Mouse (Mus musculus): ENCODE measurements around the gene Prrt2. TPM values are rescaled to one million over a fixed set of nuclear protein-coding genes. Genes with fewer than 3 reads are reported as not detected.

The Prrt2 gene
- 0.53 and 1.9 TPM in 2 replicates for polyA plus RNA-seq (2012)

- no peak for TF ChIP-seq GATA1 (IDR thresholded peaks at IDR 0.05; ENCODE audit: low read length)
Measured at GRCm38 (mm10) chr7:127020901-127021562, at the start of gene Prrt2, which contains the start of gene Gm42742. Gene Prrt2 (minus strand): TSS chr7:127021211. Gene Gm42742 (minus strand): TSS chr7:127021097.

- TF ChIP-seq GATA1 (IDR thresholded peaks at IDR 0.05; ENCODE audit: low read length) = no peak
Measured at GRCm38 (mm10) chr7:127066317-127066716, 45.3 kb upstream of the Prrt2 start.

- no peak for TF ChIP-seq GATA1 (IDR thresholded peaks at IDR 0.05; ENCODE audit: low read length)
Measured at GRCm38 (mm10) chr7:127065538-127065937, 44.5 kb upstream of the Prrt2 start.

- no peak for TF ChIP-seq GATA1 (IDR thresholded peaks at IDR 0.05; ENCODE audit: low read length)
Measured at GRCm38 (mm10) chr7:127055026-127055585, 34.1 kb upstream of the Prrt2 start.

- TF ChIP-seq GATA1 (IDR thresholded peaks at IDR 0.05; ENCODE audit: low read length) = no peak
Measured at GRCm38 (mm10) chr7:127041851-127042672, 21.1 kb upstream of the Prrt2 start, which contains the start of gene Kif22. Gene Kif22 (minus strand): TSS chr7:127042471.

GRCm38 (mm10) chr7:127031244-127031643, 10.2 kb upstream of the Prrt2 start:
- no peak for TF ChIP-seq GATA1 (IDR thresholded peaks at IDR 0.05; ENCODE audit: low read length)

GRCm38 (mm10) chr7:127030172-127030571, 9.2 kb upstream of the Prrt2 start:
- no peak for TF ChIP-seq GATA1 (IDR thresholded peaks at IDR 0.05; ENCODE audit: low read length)

- no peak for TF ChIP-seq GATA1 (IDR thresholded peaks at IDR 0.05; ENCODE audit: low read length)
Measured at GRCm38 (mm10) chr7:127027885-127028284, 6.9 kb upstream of the Prrt2 start.

GRCm38 (mm10) chr7:127026984-127027726, 6.1 kb upstream of the Prrt2 start, which contains the start of gene Maz:
Gene Maz (minus strand): TSS chr7:127027037.
- TF ChIP-seq GATA1 (IDR thresholded peaks at IDR 0.05; ENCODE audit: low read length) = no peak

GRCm38 (mm10) chr7:127026616-127026983, 5.6 kb upstream of the Prrt2 start:
- TF ChIP-seq GATA1 (IDR thresholded peaks at IDR 0.05; ENCODE audit: low read length) = no peak

- TF ChIP-seq GATA1 (IDR thresholded peaks at IDR 0.05; ENCODE audit: low read length) = no peak
Measured at GRCm38 (mm10) chr7:127026161-127026600, 5.2 kb upstream of the Prrt2 start.

- no peak for TF ChIP-seq GATA1 (IDR thresholded peaks at IDR 0.05; ENCODE audit: low read length)
Measured at GRCm38 (mm10) chr7:127025556-127026160, 4.6 kb upstream of the Prrt2 start.

- TF ChIP-seq GATA1 (IDR thresholded peaks at IDR 0.05; ENCODE audit: low read length) = no peak
Measured at GRCm38 (mm10) chr7:127024755-127025555, 3.9 kb upstream of the Prrt2 start.
